Mouse (Mus musculus) liver, adult 2 months (tissue): ENCODE data around the gene Pcid2.

Experiments
- CTCF ChIP-seq: fragments of 200-500 bp; IDR thresholded peaks from 2 replicates; pipeline ENCODE4 v1.5.1; 2011; ENCODE audit warnings: low read depth, low read length, control low read depth
- POLR2A ChIP-seq: fragments of 200-500 bp; IDR thresholded peaks from 2 replicates; pipeline ENCODE4 v1.6.1; 2011; ENCODE audit warnings: low read length, control low read depth; ENCODE audit not compliant: insufficient read depth; ENCODE audit errors: extremely low read depth

GRCm38 (mm10) chr8:13109416-13109960, 4.2 kb upstream of the Pcid2 start:
- TF ChIP-seq POLR2A, result no peak
- TF ChIP-seq CTCF, result no peak
